Mouse (Mus musculus) lung, adult 2 months (tissue): ENCODE data around the gene Olfr93. TPM values are rescaled to one million over a fixed set of nuclear protein-coding genes. Genes with fewer than 3 reads are reported as not detected.
"Not testable (repeated sequence)": the region's sequence is repeated elsewhere in the genome, so short reads cannot be mapped to it uniquely, and the experiment has no call there.

ENCODE experiments used
- DNase-seq: peaks from one replicate; pipeline ENCODE4 v3.0.0; 2022
- H3K4me1 ChIP-seq: fragments of 200-500 bp; 2 replicates; pipeline ENCODE4 v1.6.1; 2011; ENCODE audit warnings: low read length; ENCODE audit not compliant: control insufficient read depth, insufficient read depth
- H3K4me3 ChIP-seq: fragments of 200-500 bp; replicated peaks from 2 replicates; pipeline ENCODE3; 2011; ENCODE audit warnings: low read depth, mild to moderate bottlenecking, control low read depth, low read length; ENCODE audit errors: extremely low read depth
- CTCF ChIP-seq: fragments of 200-500 bp; IDR thresholded peaks from 2 replicates; pipeline ENCODE4 v1.5.1; 2011; ENCODE audit warnings: mild to moderate bottlenecking, low read length, control low read depth; ENCODE audit not compliant: insufficient read depth
- POLR2A ChIP-seq: fragments of 200-500 bp; IDR thresholded peaks from 2 replicates; pipeline ENCODE4 v1.6.1; 2011; ENCODE audit warnings: low read depth, mild to moderate bottlenecking, control low read depth, low read length, borderline replicate concordance; ENCODE audit errors: extremely low read depth
- WGBS: fragments of 180-500 bp; shearing (Covaris S2); methylation state at CpG from one replicate; pipeline ENCODE4 v1.1.7; 2018; 5-methylcytosine and 5-hydroxymethylcytosine counted together
- polyA plus RNA-seq: library from polyadenylated mRNA; depleted of rRNA; stranded (reverse); fragments of >200 nt; gene quantifications from 2 replicates; pipeline ENCODE4 v1.2.3, GENCODE M21; 2012; rRNA removed

Gene Olfr93
- polyA plus RNA-seq, 1 experiment, result not detected

GRCm38 (mm10) chr17:37185474-37185873 is 24.2 kb upstream of the Olfr93 start:
- Histone ChIP-seq H3K4me3 (no peak overlapping the region), H3K4me1 (peaks cover 4% of the 10 kb centered on the region; the same call in 1 of the 2 replicates)
- 21% methylated on average over 6 of the region's 6 CpGs for WGBS
- DNase-seq, result no peak
- TF ChIP-seq CTCF (no peak), POLR2A (no peak)

DNA sequence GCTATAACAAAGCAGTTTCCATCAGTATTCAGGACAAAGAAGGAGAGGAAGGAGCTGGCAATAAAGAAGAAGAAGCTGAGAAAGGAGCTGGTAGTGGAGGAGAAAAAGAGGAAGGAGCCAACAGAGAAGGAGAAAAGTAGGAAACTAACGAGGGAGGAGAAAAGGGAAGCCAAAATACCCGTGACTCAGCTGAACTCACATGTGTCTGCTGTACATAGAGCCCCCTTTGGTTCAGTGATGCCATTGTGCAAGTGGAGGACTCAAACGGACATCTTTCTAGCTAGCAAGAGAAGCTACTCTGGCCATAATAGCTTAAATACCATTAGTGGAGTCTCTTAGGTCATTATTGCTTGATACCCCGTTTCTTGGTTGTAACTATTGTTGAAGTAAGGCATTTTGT is 29.9 kb downstream of the Olfr93 start:
- H3K4me3 ChIP-seq, H3K4me1 ChIP-seq, DNase-seq: not testable (repeated sequence)
- WGBS, result 53% methylated on average over 4 of the region's 4 CpGs

DNA sequence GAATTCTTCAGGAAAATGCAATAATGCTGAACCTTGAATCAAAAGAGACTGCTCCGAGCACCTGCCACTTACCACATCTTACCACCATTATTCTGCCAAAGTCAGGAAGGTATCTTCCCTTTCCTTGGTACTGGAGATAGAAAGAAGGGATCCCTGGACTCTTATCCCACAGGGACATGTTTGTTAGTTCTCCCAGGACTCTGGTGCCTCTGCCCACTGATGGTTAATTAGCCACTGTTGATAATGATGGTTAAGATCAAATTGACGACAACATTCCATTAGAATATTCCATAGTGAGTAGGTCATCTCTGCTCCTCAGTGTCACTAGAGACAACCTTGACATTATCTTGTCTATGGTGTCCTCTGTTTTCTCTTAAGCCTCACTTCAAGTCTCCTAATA is 41.3 kb downstream of the Olfr93 start, which contains the start of gene Olfr92:
Gene Olfr92, minus strand, starts transcription at position 101 of the 400 bp plus-strand sequence.
- DNase-seq, result no peak
- TF ChIP-seq CTCF, result no peak
- TF ChIP-seq POLR2A, result no peak
- H3K4me1 ChIP-seq, result no peaks in the 10 kb centered on the region
- WGBS, result 86% methylated on average over 2 of the region's 2 CpGs
- H3K4me3 ChIP-seq, result no peak within 1 kb of the TSS

DNA sequence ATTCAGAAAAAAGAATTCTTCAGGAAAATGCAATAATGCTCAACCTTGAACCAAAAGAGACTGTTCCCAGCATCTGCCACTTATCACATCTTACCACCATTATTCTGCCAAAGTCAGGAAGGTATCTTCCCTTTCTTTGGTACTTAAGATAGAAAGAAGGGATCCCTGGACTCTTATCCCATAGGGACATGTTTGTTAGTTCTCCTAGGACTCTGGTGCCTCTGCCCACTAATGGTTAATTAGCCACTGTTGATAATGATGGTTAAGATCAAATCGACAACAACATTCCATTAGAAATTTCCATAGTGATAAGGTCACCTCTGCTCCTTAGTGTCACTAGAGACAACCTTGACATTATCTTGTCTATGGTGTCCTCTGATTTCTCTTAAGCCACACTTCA is 63.1 kb downstream of the Olfr93 start, which contains the start of gene Olfr91:
Gene Olfr91, minus strand, starts transcription at position 101 of the 400 bp plus-strand sequence.
- TF ChIP-seq POLR2A (no peak), CTCF (no peak)
- H3K4me3 ChIP-seq, result no peak within 1 kb of the TSS
- no peak for DNase-seq
- no peaks in the 10 kb centered on the region for H3K4me1 ChIP-seq
- WGBS, result 88% methylated on average over 1 of the region's 1 CpGs

- 69% methylated on average over 5 of the region's 5 CpGs for WGBS
- no peak for DNase-seq
- TF ChIP-seq POLR2A (no peak), CTCF (no peak)
- no peaks in the 10 kb centered on the region for H3K4me1 ChIP-seq
- H3K4me3 ChIP-seq, result no peak overlapping the region
These were observed 68.0 kb downstream of the Olfr93 start for GRCm38 (mm10) chr17:37093289-37093688.

- DNase-seq, result no peak
- no peak for TF ChIP-seq CTCF
- no peak for TF ChIP-seq POLR2A
- H3K4me3 ChIP-seq, result no peak overlapping the region
- WGBS, result 40% methylated on average over 1 of the region's 1 CpGs
- H3K4me1 ChIP-seq, result no peaks in the 10 kb centered on the region
These were observed 69.1 kb downstream of the Olfr93 start for GRCm38 (mm10) chr17:37092198-37092597.

Other genes starting within 250 kb of the Olfr93 start
- gene Rnf39, start 218.6 kb downstream of the Olfr93 start, polyA plus RNA-seq, result 34.4 and 42.1 TPM in 2 replicates
- gene Ppp1r11, start 209.8 kb downstream of the Olfr93 start, polyA plus RNA-seq, result 42.8 and 58.3 TPM in 2 replicates
- 23.8 and 30.3 TPM in 2 replicates for gene Znrd1, start 202.9 kb downstream of the Olfr93 start, polyA plus RNA-seq
- gene Znrd1as, start 202.9 kb downstream of the Olfr93 start, polyA plus RNA-seq, result 1.1 and 1.4 TPM in 2 replicates
- gene 2410137M14Rik, start 180.3 kb downstream of the Olfr93 start, polyA plus RNA-seq, result 0.14 and 0.18 TPM in 2 replicates
- gene H2-M5, start 172.0 kb downstream of the Olfr93 start, polyA plus RNA-seq, result 0.58 and 1.2 TPM in 2 replicates
- 12.8 and 21.6 TPM in 2 replicates for gene Zfp57, start 160.3 kb downstream of the Olfr93 start, polyA plus RNA-seq
- gene Mog, start 138.1 kb downstream of the Olfr93 start, polyA plus RNA-seq, result not detected in 2 replicates
- gene Gabbr1, start 115.5 kb downstream of the Olfr93 start, polyA plus RNA-seq, result 38.0 and 46.1 TPM in 2 replicates
- gene Olfr90, start 73.0 kb downstream of the Olfr93 start, polyA plus RNA-seq, result not detected in 2 replicates
- not detected in 2 replicates for gene Olfr91, start 63.2 kb downstream of the Olfr93 start, polyA plus RNA-seq
- gene Olfr92, start 41.4 kb downstream of the Olfr93 start, polyA plus RNA-seq, result not detected in 2 replicates
- gene Ubd, start 32.4 kb upstream of the Olfr93 start, polyA plus RNA-seq, result not detected in 2 replicates
- not detected in 2 replicates for gene Olfr94, start 39.5 kb upstream of the Olfr93 start, polyA plus RNA-seq
- not detected in 2 replicates for gene Olfr95, start 51.6 kb upstream of the Olfr93 start, polyA plus RNA-seq
- gene Olfr96, start 58.7 kb upstream of the Olfr93 start, polyA plus RNA-seq, result not detected in 2 replicates
- gene Olfr97, start 75.8 kb upstream of the Olfr93 start, polyA plus RNA-seq, result not detected in 2 replicates
- not detected in 2 replicates for gene Olfr98, start 102.3 kb upstream of the Olfr93 start, polyA plus RNA-seq
- gene H2-M3, start 108.7 kb upstream of the Olfr93 start, polyA plus RNA-seq, result 14.5 and 14.6 TPM in 2 replicates
- gene Olfr99, start 122.0 kb upstream of the Olfr93 start, polyA plus RNA-seq, result not detected in 2 replicates
- gene Olfr101, start 142.8 kb upstream of the Olfr93 start, polyA plus RNA-seq, result not detected in 2 replicates
- gene Olfr102, start 155.6 kb upstream of the Olfr93 start, polyA plus RNA-seq, result not detected in 2 replicates
- not detected in 2 replicates for gene Olfr103, start 178.2 kb upstream of the Olfr93 start, polyA plus RNA-seq
- gene Olfr104-ps, start 198.1 kb upstream of the Olfr93 start, polyA plus RNA-seq, result not detected in 2 replicates
- not detected in 2 replicates for gene Olfr105-ps, start 217.5 kb upstream of the Olfr93 start, polyA plus RNA-seq
- not detected in 2 replicates for gene Olfr106-ps, start 228.9 kb upstream of the Olfr93 start, polyA plus RNA-seq
- gene Olfr107, start 237.7 kb upstream of the Olfr93 start, polyA plus RNA-seq, result not detected in 2 replicates